Mouse (Mus musculus) brain, embryonic 14.5 days (tissue): ENCODE data around the gene Polr1d. TPM values are rescaled to one million over a fixed set of nuclear protein-coding genes. Genes with fewer than 3 reads are reported as not detected.

Source experiments
- DNase-seq: peaks from one replicate; pipeline ENCODE4 v3.0.0-alpha.2; 2011; ENCODE audit warnings: low read depth
- CTCF ChIP-seq: fragments of 200-500 bp; IDR thresholded peaks from 2 replicates; pipeline ENCODE4 v1.5.1; 2012; ENCODE audit warnings: inconsistent platforms, mild to moderate bottlenecking, moderate library complexity, borderline replicate concordance; ENCODE audit not compliant: insufficient read depth, insufficient read length; ENCODE audit errors: extremely low read depth
- POLR2A ChIP-seq: fragments of 200-500 bp; IDR thresholded peaks from 2 replicates; pipeline ENCODE4 v1.6.1; 2012; ENCODE audit warnings: mild to moderate bottlenecking, inconsistent platforms, borderline replicate concordance; ENCODE audit not compliant: poor library complexity, insufficient read depth, insufficient read length, severe bottlenecking; ENCODE audit errors: extremely low read depth
- polyA plus RNA-seq: library from polyadenylated mRNA; depleted of rRNA; stranded (reverse); fragments of >200 nt; gene quantifications from 2 replicates; pipeline ENCODE4 v1.2.3, GENCODE M21; 2012

The Polr1d gene
- polyA plus RNA-seq, 1 experiment: 82.3 TPM

DNA sequence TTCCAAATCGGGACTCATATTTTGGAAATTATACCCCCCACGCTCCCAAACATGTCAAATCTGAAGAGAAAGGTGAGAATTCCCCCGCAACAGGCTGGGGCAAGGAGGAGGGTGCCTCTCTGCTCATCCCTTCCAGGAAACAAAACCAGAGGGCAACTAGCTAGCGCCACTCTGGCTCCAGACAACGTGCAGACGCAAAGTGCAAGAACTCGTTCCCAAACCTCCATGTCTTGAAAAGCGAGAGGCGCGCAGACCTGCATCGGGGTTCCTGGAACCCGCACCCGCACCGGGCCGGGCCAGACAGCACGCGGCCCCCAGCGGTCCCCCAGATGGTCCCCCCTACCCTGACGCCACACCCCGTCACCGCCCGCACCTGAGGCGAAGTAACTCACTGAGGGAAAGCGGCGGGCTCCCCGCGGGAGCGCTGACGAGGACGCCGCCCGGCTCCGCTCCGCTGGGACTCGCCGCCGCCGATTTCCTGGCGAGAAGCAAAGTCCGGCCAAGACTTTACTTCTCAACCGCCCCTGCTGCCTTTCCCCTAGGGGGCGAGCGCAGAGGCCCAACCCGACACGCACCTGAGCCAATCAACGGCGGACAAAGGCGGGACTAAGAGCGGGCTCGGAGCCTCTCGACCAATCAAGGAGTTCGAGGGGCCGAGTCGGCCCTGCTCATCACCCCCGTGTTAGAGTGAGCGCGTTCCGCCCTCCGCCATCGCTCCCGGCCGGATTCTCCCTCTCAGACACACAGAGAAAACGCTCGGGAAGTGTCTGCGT lies 638 bp upstream of the Polr1d start, which contains the start of gene Lnx2:
TSS of gene Lnx2 (minus strand) at position 561 of the 773 bp plus-strand sequence.
- TF ChIP-seq CTCF (peak; percentile 56; the same call in 1 of the 2 replicates), POLR2A (no peak; the same call in 1 of the 2 replicates)
- peak; percentile 99 for DNase-seq

DNA sequence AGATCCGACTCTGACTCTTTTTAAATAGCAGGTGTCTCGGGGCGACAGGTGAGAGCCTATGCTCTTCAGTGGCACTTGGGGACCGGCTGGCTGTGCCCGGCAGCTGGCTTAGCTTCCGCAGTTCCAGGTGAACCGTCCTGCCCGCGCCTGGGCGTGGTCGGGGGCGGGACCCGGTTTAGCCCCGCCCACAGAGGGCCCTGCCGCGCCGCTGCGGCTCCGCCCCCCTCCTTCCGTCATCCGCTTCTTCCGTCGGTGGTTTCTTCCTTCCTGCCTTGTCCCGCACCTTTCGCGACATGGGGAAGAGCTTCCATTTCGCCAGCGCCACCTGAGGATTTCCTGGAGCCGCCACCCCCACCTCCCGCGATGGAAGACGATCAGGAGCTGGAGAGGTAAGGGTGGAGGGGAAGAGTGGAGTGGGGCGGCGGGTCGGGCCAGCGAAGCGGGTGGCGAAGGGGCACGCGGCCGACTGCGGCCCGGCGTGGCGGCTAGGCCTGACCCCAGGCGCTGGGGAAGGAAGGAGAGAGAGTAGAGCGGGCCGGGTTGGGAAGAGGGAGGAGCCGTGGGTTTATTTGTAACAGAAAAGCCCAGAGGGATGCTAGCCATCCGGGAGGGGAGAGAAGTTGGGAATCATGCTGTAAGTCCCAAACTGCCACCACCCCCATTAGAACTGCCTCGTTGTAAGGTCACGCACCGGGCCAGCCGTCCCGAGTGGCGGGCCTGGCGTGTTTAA lies 620 bp downstream of the Polr1d start:
- peak; percentile 91 for DNase-seq
- no peak for TF ChIP-seq POLR2A
- no peak for TF ChIP-seq CTCF

GRCm38 (mm10) chr5:147078110-147078900 lies 1.5 kb downstream of the Polr1d start:
- TF ChIP-seq CTCF (no peak), POLR2A (no peak)
- no peak for DNase-seq

GRCm38 (mm10) chr5:147085201-147085894 lies 8.5 kb downstream of the Polr1d start:
- no peak for TF ChIP-seq CTCF
- TF ChIP-seq POLR2A: no peak

DNA sequence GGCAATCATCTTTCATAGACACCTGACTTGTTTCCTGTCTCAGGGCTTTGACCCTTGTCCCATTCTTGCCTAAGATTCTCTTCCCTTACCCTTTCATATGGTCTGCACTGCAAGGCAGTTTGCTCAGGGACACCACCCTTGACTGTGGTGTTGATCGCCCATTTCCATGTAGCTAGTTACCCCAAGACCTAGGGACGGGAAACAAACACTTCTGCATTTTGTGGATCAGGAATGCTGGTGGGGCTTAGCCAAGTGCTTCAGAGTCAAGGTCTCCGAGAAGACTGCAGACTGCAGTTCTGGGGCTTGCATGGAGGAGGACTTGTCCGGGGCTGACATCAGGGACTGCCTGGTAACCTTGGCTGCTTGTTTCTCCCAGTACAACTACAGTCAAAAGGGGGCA lies 10.0 kb downstream of the Polr1d start:
- TF ChIP-seq POLR2A (no peak), CTCF (no peak)
- no peak for DNase-seq

More at GRCm38 (mm10) chr5:147085201-147085894, 8.5 kb downstream of the Polr1d start:
- DNase-seq: peak; percentile 88

DNA sequence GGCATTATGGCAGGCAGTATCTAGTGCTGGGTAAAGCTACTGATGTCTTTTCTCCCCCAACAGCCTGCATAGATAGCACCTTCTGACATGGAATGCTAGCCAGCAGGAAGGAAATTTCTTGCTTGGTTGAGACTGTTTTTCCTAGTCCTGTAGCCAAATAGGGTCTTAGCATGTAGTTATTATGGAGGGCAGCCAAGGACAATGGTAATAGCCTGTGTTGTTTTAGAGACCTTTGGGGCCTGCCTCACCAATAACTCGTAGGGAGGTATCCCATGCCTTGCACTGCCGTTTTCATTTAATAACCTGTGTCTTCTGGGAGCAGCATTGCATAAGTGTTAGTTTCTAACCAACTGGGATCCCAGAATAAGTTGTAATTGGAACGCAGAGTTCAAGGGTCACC lies 13.0 kb downstream of the Polr1d start:
- peak; percentile 22 for DNase-seq
- TF ChIP-seq CTCF: no peak
- TF ChIP-seq POLR2A: no peak

DNA sequence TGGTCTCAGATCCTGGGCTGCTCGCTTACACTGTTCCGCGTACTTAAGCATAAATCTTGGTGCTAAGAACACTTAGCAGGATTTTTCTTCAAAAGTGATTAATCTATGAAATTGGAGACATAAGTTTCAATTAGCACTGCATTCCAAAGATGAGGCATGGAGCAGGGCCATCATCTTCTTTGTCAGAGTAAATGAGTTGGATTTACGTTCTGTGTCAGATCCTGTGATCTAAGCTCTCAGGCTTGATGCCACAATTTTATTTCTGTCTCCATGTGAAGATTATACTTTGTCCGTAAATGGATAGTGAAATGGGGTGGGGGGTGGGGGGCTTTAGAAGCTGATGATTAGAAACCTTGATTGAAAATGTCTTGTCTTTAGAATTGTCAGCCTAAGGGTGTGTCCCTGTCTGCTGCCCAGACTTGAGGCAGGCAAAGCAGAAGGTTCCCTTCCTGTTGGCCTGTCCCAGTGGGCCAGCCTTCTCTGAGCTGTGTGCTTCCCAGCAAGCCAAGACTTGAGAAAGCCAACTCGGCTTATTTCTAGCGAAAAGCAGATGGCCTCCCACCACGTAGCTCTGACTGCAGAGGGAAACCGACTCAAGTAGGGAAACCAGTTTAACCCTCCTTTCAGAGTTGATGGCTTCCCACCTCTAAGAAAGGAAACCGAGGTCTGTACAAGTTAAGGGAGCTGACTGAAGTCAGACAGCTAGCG lies 13.6 kb downstream of the Polr1d start:
- peak; percentile 59 for DNase-seq
- TF ChIP-seq CTCF (no peak), POLR2A (no peak)

GRCm38 (mm10) chr5:147092448-147092847 lies 15.6 kb downstream of the Polr1d start:
- DNase-seq: no peak
- TF ChIP-seq POLR2A: no peak
- no peak for TF ChIP-seq CTCF

- DNase-seq: no peak
- TF ChIP-seq POLR2A (no peak), CTCF (no peak)
These were observed 17.4 kb downstream of the Polr1d start for GRCm38 (mm10) chr5:147094296-147094695.

DNA sequence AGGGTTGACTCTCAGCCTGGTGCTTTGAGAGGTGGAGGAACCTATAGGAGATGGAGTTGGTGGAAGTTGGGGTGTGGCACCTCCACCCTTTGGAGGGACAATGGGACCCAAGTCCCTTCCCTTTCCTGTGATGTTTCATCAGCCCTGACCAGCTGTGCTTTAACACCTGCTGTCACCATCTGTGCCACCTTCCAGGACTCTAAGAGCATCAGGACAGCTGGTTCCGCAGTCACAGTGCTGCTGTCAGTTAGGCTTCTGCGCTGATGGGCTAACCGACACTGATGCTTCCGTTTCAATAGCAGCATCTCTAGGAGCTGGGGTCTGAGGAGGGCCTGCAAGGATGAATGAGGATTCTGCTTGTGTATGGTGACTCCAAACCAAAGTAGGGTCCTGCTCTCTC lies 19.7 kb downstream of the Polr1d start:
- no peak for TF ChIP-seq CTCF
- DNase-seq: no peak
